Mouse (Mus musculus): ENCODE measurements around the gene Krtap9-1.
"Not testable (repeated sequence)": the region's sequence is repeated elsewhere in the genome, so short reads cannot be mapped to it uniquely, and the experiment has no call there.

The Krtap9-1 gene

GRCm38 (mm10) chr11:99873089-99873488, at the start of gene Krtap9-1:
TSS of gene Krtap9-1 (plus strand) at chr11:99873389.
- not testable (repeated sequence) for DNase-seq (ENCODE audit: low spot score in 2 of 2)

GRCm38 (mm10) chr11:99837966-99838365, 35.2 kb upstream of the Krtap9-1 start, which contains the start of gene 2300003K06Rik:
TSS of gene 2300003K06Rik (minus strand) at chr11:99838066.
- DNase-seq (ENCODE audit: low spot score in 2 of 2) = no peak

GRCm38 (mm10) chr11:99842185-99842584, 31.0 kb upstream of the Krtap9-1 start:
- DNase-seq (ENCODE audit: low spot score in 2 of 2) = no peak

- DNase-seq (ENCODE audit: low spot score in 2 of 2) = no peak
Measured at GRCm38 (mm10) chr11:99846746-99847145, 26.4 kb upstream of the Krtap9-1 start.

GRCm38 (mm10) chr11:99851508-99851907, 21.7 kb upstream of the Krtap9-1 start, which contains the start of gene Krtap4-16:
TSS of gene Krtap4-16 (minus strand) at chr11:99851608.
- DNase-seq (ENCODE audit: low spot score in 2 of 2) = no peak

- peak in 1 of 2 experiments; percentile 30 for DNase-seq (ENCODE audit: low spot score in 2 of 2)
Measured at GRCm38 (mm10) chr11:99854121-99854520, 19.1 kb upstream of the Krtap9-1 start.

- no peak for DNase-seq (ENCODE audit: low spot score in 2 of 2)
Measured at GRCm38 (mm10) chr11:99857617-99858016, 15.6 kb upstream of the Krtap9-1 start, which contains the start of gene Gm11568. TSS of gene Gm11568 (plus strand) at chr11:99857917.

GRCm38 (mm10) chr11:99858761-99859160, 14.4 kb upstream of the Krtap9-1 start:
- no peak for DNase-seq (ENCODE audit: low spot score in 2 of 2)

- DNase-seq (ENCODE audit: low spot score in 2 of 2) = not testable (repeated sequence)
Measured at GRCm38 (mm10) chr11:99864176-99864575, 9.0 kb upstream of the Krtap9-1 start, which contains the start of gene Gm11559. TSS of gene Gm11559 (plus strand) at chr11:99864476.

- not testable (repeated sequence) for DNase-seq (ENCODE audit: low spot score in 2 of 2)
Measured at GRCm38 (mm10) chr11:99878887-99879286, 5.7 kb downstream of the Krtap9-1 start, which contains the start of gene Gm11567. TSS of gene Gm11567 (plus strand) at chr11:99879187.

GRCm38 (mm10) chr11:99907620-99908019, 34.4 kb downstream of the Krtap9-1 start, which contains the start of gene Krtap31-1:
TSS of gene Krtap31-1 (plus strand) at chr11:99907920.
- DNase-seq (ENCODE audit: low spot score in 2 of 2) = no peak

- DNase-seq (ENCODE audit: low spot score in 2 of 2) = no peak
Measured at GRCm38 (mm10) chr11:99914451-99914850, 41.3 kb downstream of the Krtap9-1 start, which contains the start of gene Gm11565. TSS of gene Gm11565 (plus strand) at chr11:99914751.

Measured in right cerebral cortex, postnatal 10 days (tissue).